Mouse (Mus musculus) heart, embryonic 15.5 days (tissue): Measurements from ENCODE around the gene Nploc4. TPM values are rescaled to one million over a fixed set of nuclear protein-coding genes. Genes with fewer than 3 reads are reported as not detected.

Source experiments
- ATAC-seq: fragments of 200-750 bp; cut with Nextera tagmentation; replicated peaks from 2 replicates; pipeline ENCODE4 v1.8.0; 2017; ENCODE audit warnings: low read depth, moderate TSS enrichment; ENCODE audit not compliant: insufficient number of reproducible peaks, insufficient read depth, low FRiP score
- H3K27ac ChIP-seq: fragments of 300-500 bp; sonication (generic); 2 replicates; pipeline ENCODE4 v1.5.1; 2015; ENCODE audit warnings: mild to moderate bottlenecking, inconsistent platforms
- H3K27me3 ChIP-seq: fragments of 300-500 bp; sonication (generic); 2 replicates; pipeline ENCODE4 v1.6.1; 2015; ENCODE audit warnings: inconsistent platforms
- H3K36me3 ChIP-seq: fragments of 300-500 bp; sonication (generic); 2 replicates; pipeline ENCODE4 v1.6.1; 2015; ENCODE audit warnings: mild to moderate bottlenecking, inconsistent platforms
- H3K4me1 ChIP-seq: fragments of 300-500 bp; sonication (generic); replicated peaks from 2 replicates; pipeline ENCODE4 v1.6.1; 2015; ENCODE audit warnings: inconsistent platforms
- H3K4me2 ChIP-seq: fragments of 300-500 bp; sonication (generic); 2 replicates; pipeline ENCODE4 v1.6.1; 2015; ENCODE audit warnings: inconsistent platforms, mild to moderate bottlenecking, moderate library complexity
- H3K4me3 ChIP-seq: fragments of 300-500 bp; sonication (generic); 2 replicates; pipeline ENCODE4 v1.5.1; 2015; ENCODE audit warnings: mild to moderate bottlenecking, inconsistent platforms
- H3K9ac ChIP-seq: fragments of 300-500 bp; sonication (generic); 2 replicates; pipeline ENCODE4 v1.6.1; 2015; ENCODE audit warnings: mild to moderate bottlenecking, inconsistent platforms
- H3K9me3 ChIP-seq: fragments of 300-500 bp; sonication (generic); replicated peaks from 2 replicates; pipeline ENCODE4 v1.6.1; 2016; ENCODE audit warnings: inconsistent platforms
- WGBS: fragments of 180-500 bp; shearing (Covaris S2); methylation state at CpG from one replicate; pipeline ENCODE4 v1.1.7; 2015; ENCODE audit warnings: mixed read lengths; 5-methylcytosine and 5-hydroxymethylcytosine counted together
- polyA plus RNA-seq: library from polyadenylated mRNA; unstranded; fragments of >200 nt; fragmentation: Nextera tagmentation; extraction: Ambion mirVana; gene quantifications from 2 replicates; pipeline ENCODE4 v1.2.1, GENCODE M21; 2015

Gene Nploc4
- polyA plus RNA-seq, 1 experiment from 2014 or later, result 22.5 TPM

GRCm38 (mm10) chr11:120458847-120459597, 21.5 kb upstream of the Nploc4 start:
- 57% methylated on average over 6 of the region's 6 CpGs for WGBS
- no peaks in the 10 kb centered on the region for H3K27me3 ChIP-seq
- H3K4me3 ChIP-seq, result peak overlapping the region; percentile 89
- peak overlapping the region; percentile 89 for H3K4me2 ChIP-seq
- peaks cover 27% of the 10 kb centered on the region for H3K4me1 ChIP-seq
- H3K9ac ChIP-seq, result peak overlapping the region; percentile 95
- H3K36me3 ChIP-seq, result peaks cover 31% of the 10 kb centered on the region
- no peak overlapping the region for H3K27ac ChIP-seq
- no peak for ATAC-seq
- no peaks in the 10 kb centered on the region for H3K9me3 ChIP-seq

- H3K4me1 ChIP-seq, result peaks cover 27% of the 10 kb centered on the region
- peak within 1 kb of the TSS; percentile 95 for H3K27ac ChIP-seq
- H3K9me3 ChIP-seq, result no peaks in the 10 kb centered on the region
- peak within 1 kb of the TSS; percentile 89 for H3K4me3 ChIP-seq
- H3K4me2 ChIP-seq, result peak within 1 kb of the TSS; percentile 89
- peak; percentile 88 for ATAC-seq
- H3K27me3 ChIP-seq, result no peaks in the 10 kb centered on the region
- H3K9ac ChIP-seq, result peak within 1 kb of the TSS; percentile 95
- H3K36me3 ChIP-seq, result peaks cover 24% of the 10 kb centered on the region
- WGBS, result 3% methylated on average over 62 of the region's 62 CpGs
Observed at GRCm38 (mm10) chr11:120457772-120458751, 20.6 kb upstream of the Nploc4 start, which contains the start of the genes Oxld1 and Ccdc137. Gene Oxld1 (minus strand): TSS chr11:120458068. Gene Ccdc137 (plus strand): TSS chr11:120458115.

GRCm38 (mm10) chr11:120457370-120457769, 19.9 kb upstream of the Nploc4 start:
- 21% methylated on average over 14 of the region's 14 CpGs for WGBS
- peak overlapping the region; percentile 95 for H3K27ac ChIP-seq
- H3K9ac ChIP-seq, result peak overlapping the region; percentile 95
- peak overlapping the region; percentile 89 for H3K4me3 ChIP-seq
- H3K9me3 ChIP-seq, result no peaks in the 10 kb centered on the region
- H3K36me3 ChIP-seq, result peaks cover 21% of the 10 kb centered on the region
- H3K4me1 ChIP-seq, result peaks cover 27% of the 10 kb centered on the region
- no peaks in the 10 kb centered on the region for H3K27me3 ChIP-seq
- ATAC-seq, result 0 out of 2 replicates have a peak, but pooled peaks have one; percentile 25
- H3K4me2 ChIP-seq, result peak overlapping the region; percentile 89

GRCm38 (mm10) chr11:120455413-120455812, 17.9 kb upstream of the Nploc4 start:
- WGBS, result 91% methylated on average over 7 of the region's 7 CpGs
- Histone ChIP-seq H3K9ac (no peak overlapping the region), H3K4me3 (no peak overlapping the region), H3K27me3 (no peaks in the 10 kb centered on the region), H3K4me1 (peaks cover 27% of the 10 kb centered on the region), H3K27ac (no peak overlapping the region), H3K4me2 (no peak overlapping the region), H3K9me3 (no peaks in the 10 kb centered on the region), H3K36me3 (peaks cover 7% of the 10 kb centered on the region; the same call in 1 of the 2 replicates)
- no peak for ATAC-seq

GRCm38 (mm10) chr11:120454965-120455364, 17.5 kb upstream of the Nploc4 start:
- ATAC-seq, result no peak
- H3K4me2 ChIP-seq, result no peak overlapping the region
- no peak overlapping the region for H3K9ac ChIP-seq
- no peaks in the 10 kb centered on the region for H3K9me3 ChIP-seq
- 90% methylated on average over 4 of the region's 4 CpGs for WGBS
- H3K4me3 ChIP-seq, result no peak overlapping the region
- H3K27me3 ChIP-seq, result no peaks in the 10 kb centered on the region
- peaks cover 27% of the 10 kb centered on the region for H3K4me1 ChIP-seq
- H3K27ac ChIP-seq, result no peak overlapping the region
- peaks cover 5% of the 10 kb centered on the region; the same call in 1 of the 2 replicates for H3K36me3 ChIP-seq

- Histone ChIP-seq H3K9ac (no peak within 1 kb of the TSS), H3K4me2 (no peak within 1 kb of the TSS)
Observed at GRCm38 (mm10) chr11:120453306-120453705, 15.8 kb upstream of the Nploc4 start, which contains the start of gene Pde6g. Gene Pde6g (minus strand): TSS chr11:120453500.

GRCm38 (mm10) chr11:120452246-120452645, 14.7 kb upstream of the Nploc4 start:
- Histone ChIP-seq H3K9ac (no peak overlapping the region), H3K4me1 (peaks cover 12% of the 10 kb centered on the region), H3K4me2 (no peak overlapping the region), H3K9me3 (no peaks in the 10 kb centered on the region), H3K27ac (no peak overlapping the region), H3K4me3 (no peak overlapping the region), H3K27me3 (no peaks in the 10 kb centered on the region), H3K36me3 (peaks cover 3% of the 10 kb centered on the region; the same call in 1 of the 2 replicates)
- 60% methylated on average over 3 of the region's 3 CpGs for WGBS
- no peak for ATAC-seq

More at GRCm38 (mm10) chr11:120453306-120453705, 15.8 kb upstream of the Nploc4 start, which contains the start of gene Pde6g:
- Histone ChIP-seq H3K36me3 (peaks cover 3% of the 10 kb centered on the region; the same call in 1 of the 2 replicates), H3K9me3 (no peaks in the 10 kb centered on the region), H3K27ac (no peak within 1 kb of the TSS), H3K4me3 (no peak within 1 kb of the TSS), H3K27me3 (no peaks in the 10 kb centered on the region), H3K4me1 (peaks cover 14% of the 10 kb centered on the region)
- 76% methylated on average over 4 of the region's 4 CpGs for WGBS
- ATAC-seq, result no peak

- no peaks in the 10 kb centered on the region for H3K27me3 ChIP-seq
- no peak overlapping the region for H3K4me3 ChIP-seq
- H3K4me1 ChIP-seq, result no peaks in the 10 kb centered on the region; the same call in 1 of the 2 replicates
- H3K36me3 ChIP-seq, result no peaks in the 10 kb centered on the region
- H3K9ac ChIP-seq, result no peak overlapping the region
- no peak for ATAC-seq
- WGBS, result 75% methylated on average over 7 of the region's 7 CpGs
- H3K27ac ChIP-seq, result no peak overlapping the region
- no peaks in the 10 kb centered on the region for H3K9me3 ChIP-seq
- no peak overlapping the region for H3K4me2 ChIP-seq
Observed at GRCm38 (mm10) chr11:120447179-120447578, 9.7 kb upstream of the Nploc4 start.

- no peak for ATAC-seq
- H3K36me3 ChIP-seq, result no peaks in the 10 kb centered on the region
- no peak overlapping the region for H3K4me3 ChIP-seq
- 44% methylated on average over 3 of the region's 3 CpGs for WGBS
- H3K27ac ChIP-seq, result no peak overlapping the region
- H3K4me2 ChIP-seq, result no peak overlapping the region
- no peaks in the 10 kb centered on the region; the same call in 1 of the 2 replicates for H3K4me1 ChIP-seq
- H3K27me3 ChIP-seq, result no peaks in the 10 kb centered on the region
- H3K9ac ChIP-seq, result no peak overlapping the region
- no peaks in the 10 kb centered on the region for H3K9me3 ChIP-seq
Observed at GRCm38 (mm10) chr11:120445475-120445874, 8.0 kb upstream of the Nploc4 start.

GRCm38 (mm10) chr11:120444106-120444505, 6.6 kb upstream of the Nploc4 start:
- Histone ChIP-seq H3K4me2 (no peak overlapping the region), H3K27ac (no peak overlapping the region), H3K4me1 (no peaks in the 10 kb centered on the region; the same call in 1 of the 2 replicates), H3K27me3 (no peaks in the 10 kb centered on the region), H3K36me3 (no peaks in the 10 kb centered on the region), H3K4me3 (no peak overlapping the region), H3K9me3 (no peaks in the 10 kb centered on the region), H3K9ac (no peak overlapping the region)
- ATAC-seq, result no peak
- WGBS, result 68% methylated on average over 6 of the region's 6 CpGs

- ATAC-seq, result no peak
- H3K9me3 ChIP-seq, result no peaks in the 10 kb centered on the region
Observed at GRCm38 (mm10) chr11:120442765-120443280, 5.3 kb upstream of the Nploc4 start.

More at GRCm38 (mm10) chr11:120442765-120443280, 5.3 kb upstream of the Nploc4 start:
- no peak overlapping the region for H3K9ac ChIP-seq
- H3K4me1 ChIP-seq, result no peaks in the 10 kb centered on the region; the same call in 1 of the 2 replicates
- H3K4me2 ChIP-seq, result no peak overlapping the region
- H3K27me3 ChIP-seq, result no peaks in the 10 kb centered on the region
- no peak overlapping the region for H3K27ac ChIP-seq
- WGBS, result 90% methylated on average over 3 of the region's 3 CpGs
- H3K36me3 ChIP-seq, result no peaks in the 10 kb centered on the region
- H3K4me3 ChIP-seq, result no peak overlapping the region
